Mouse (Mus musculus) left cerebral cortex, adult 6 months (tissue): ENCODE data around the gene Actr10. TPM values are rescaled to one million over a fixed set of nuclear protein-coding genes. Genes with fewer than 3 reads are reported as not detected.

ENCODE experiments used
- long read RNA-seq, 2 experiments: library from polyadenylated mRNA; unstranded; transcript quantifications; one replicate each; pipeline ENCODE4 v2.0.0; 2019 to 2020
- polyA plus RNA-seq: library from polyadenylated mRNA; unstranded; fragments of <200 nt; fragmentation: Nextera tagmentation; gene quantifications from 2 replicates; pipeline ENCODE4 v1.2.3, GENCODE M21; 2021

The Actr10 gene
- 109 and 117 TPM in 2 replicates for polyA plus RNA-seq
- long read RNA-seq, experiment 1, full-length matches to known transcripts, result 374 of 406 reads
- long read RNA-seq, experiment 1, partial matches to known transcripts, result 13 of 406 reads
- long read RNA-seq, experiment 1, other reads (novel, unspliced or antisense), result 19 of 406 reads
- long read RNA-seq, experiment 2, full-length matches to known transcripts, result 132 of 211 reads
- long read RNA-seq, experiment 2, partial matches to known transcripts, result 22 of 211 reads
- long read RNA-seq, experiment 2, other reads (novel, unspliced or antisense), result 57 of 211 reads

DNA sequence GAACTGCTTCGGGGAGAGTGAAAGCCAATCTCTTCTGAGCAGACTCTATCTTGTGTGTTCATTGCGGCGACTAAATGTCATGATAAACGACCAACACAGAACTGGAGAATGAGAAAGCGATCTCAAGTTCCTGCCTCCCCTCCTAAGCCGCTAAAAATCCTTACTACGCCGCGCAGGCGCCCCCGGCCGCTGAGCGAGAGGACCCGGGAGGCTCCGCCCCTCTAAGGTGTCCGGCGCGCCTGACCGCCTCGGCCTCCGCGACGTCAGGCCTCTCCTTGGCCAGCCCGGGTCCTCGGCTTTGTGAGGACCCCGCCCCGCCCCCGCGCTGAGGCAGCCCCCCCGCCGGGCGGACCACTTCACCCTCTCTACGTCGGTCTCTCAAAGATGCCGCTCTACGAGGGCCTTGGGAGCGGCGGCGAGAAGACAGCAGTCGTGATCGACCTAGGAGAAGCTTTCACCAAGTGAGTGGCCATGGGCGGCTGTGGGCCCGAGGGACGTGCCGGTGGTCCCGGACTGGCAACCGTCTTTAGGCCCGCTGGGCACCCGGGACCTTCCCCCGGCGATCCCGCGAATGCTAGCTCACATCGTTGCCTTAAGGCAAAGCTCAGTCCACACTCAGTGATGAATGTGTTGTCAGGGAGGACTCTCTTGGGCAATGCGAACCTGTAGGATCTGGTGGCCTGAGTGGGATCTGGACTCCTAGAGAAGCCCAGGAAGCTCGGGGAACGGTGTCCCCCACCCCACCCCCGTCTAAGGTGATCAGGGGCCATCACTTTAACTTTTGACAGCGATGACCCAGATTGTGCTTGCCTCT lies at the start of gene Actr10:
Actr10 (plus strand) TSS at position 287 of the 814 bp plus-strand sequence.

GRCm38 (mm10) chr12:70974441-70975266 lies 37.0 kb downstream of the Actr10 start, which contains the start of gene Psma3:
TSS of gene Psma3 (plus strand) at chr12:70974621.

Other genes starting within 250 kb of the Actr10 start
- 6.3 and 10.1 TPM in 2 replicates for gene Frmd6, start 112.3 kb upstream of the Actr10 start, polyA plus RNA-seq
- 420 and 451 TPM in 2 replicates for gene Psma3, start 36.8 kb downstream of the Actr10 start, polyA plus RNA-seq
- 27.4 and 32.7 TPM in 2 replicates for gene Arid4a, start 78.1 kb downstream of the Actr10 start, polyA plus RNA-seq
- not detected in 2 replicates for gene Tomm20l, start 173.6 kb downstream of the Actr10 start, polyA plus RNA-seq
- gene Timm9, start 198.8 kb downstream of the Actr10 start, polyA plus RNA-seq, result 67.2 and 80.6 TPM in 2 replicates
- gene 2700049A03Rik, start 199.0 kb downstream of the Actr10 start, polyA plus RNA-seq, result 1.6 and 1.8 TPM in 2 replicates